Mouse (Mus musculus) midbrain, embryonic 12.5 days (tissue): ENCODE results near the gene Gkn2. TPM values are rescaled to one million over a fixed set of nuclear protein-coding genes. Genes with fewer than 3 reads are reported as not detected.

ENCODE experiments used
- ATAC-seq: fragments of 200-750 bp; cut with Nextera tagmentation; 2 replicates; pipeline ENCODE4 v1.8.0; 2017; ENCODE audit warnings: low read depth, moderate TSS enrichment, moderate library complexity; ENCODE audit not compliant: low FRiP score
- H3K27ac ChIP-seq: fragments of 300-500 bp; sonication (generic); replicated peaks from 2 replicates; pipeline ENCODE4 v1.5.1; 2016; ENCODE audit warnings: mild to moderate bottlenecking
- H3K27me3 ChIP-seq: fragments of 300-500 bp; sonication (generic); 2 replicates; pipeline ENCODE4 v1.6.1; 2016; ENCODE audit warnings: mild to moderate bottlenecking
- H3K36me3 ChIP-seq: fragments of 300-500 bp; sonication (generic); 2 replicates; pipeline ENCODE4 v1.6.1; 2016
- H3K4me1 ChIP-seq: fragments of 300-500 bp; sonication (generic); 2 replicates; pipeline ENCODE4 v1.6.1; 2016
- H3K4me2 ChIP-seq: fragments of 300-500 bp; sonication (generic); replicated peaks from 2 replicates; pipeline ENCODE4 v1.6.1; 2016; ENCODE audit warnings: mild to moderate bottlenecking, moderate library complexity
- H3K4me3 ChIP-seq: fragments of 300-500 bp; sonication (generic); 2 replicates; pipeline ENCODE4 v1.5.1; 2016; ENCODE audit warnings: mild to moderate bottlenecking
- H3K9ac ChIP-seq: fragments of 300-500 bp; sonication (generic); replicated peaks from 2 replicates; pipeline ENCODE4 v1.6.1; 2016; ENCODE audit warnings: mild to moderate bottlenecking, moderate library complexity
- H3K9me3 ChIP-seq: fragments of 300-500 bp; sonication (generic); 2 replicates; pipeline ENCODE4 v1.6.1; 2016; ENCODE audit warnings: mild to moderate bottlenecking
- WGBS: fragments of 180-500 bp; shearing (Covaris S2); methylation state at CpG from one replicate; pipeline ENCODE4 v1.1.7; 2016; 5-methylcytosine and 5-hydroxymethylcytosine counted together
- polyA plus RNA-seq: library from polyadenylated mRNA; unstranded; fragments of >200 nt; fragmentation: Nextera tagmentation; extraction: Ambion mirVana; gene quantifications from 2 replicates; pipeline ENCODE4 v1.2.1, GENCODE M21; 2016

Gene Gkn2
- polyA plus RNA-seq, 1 experiment from 2014 or later = not detected

DNA sequence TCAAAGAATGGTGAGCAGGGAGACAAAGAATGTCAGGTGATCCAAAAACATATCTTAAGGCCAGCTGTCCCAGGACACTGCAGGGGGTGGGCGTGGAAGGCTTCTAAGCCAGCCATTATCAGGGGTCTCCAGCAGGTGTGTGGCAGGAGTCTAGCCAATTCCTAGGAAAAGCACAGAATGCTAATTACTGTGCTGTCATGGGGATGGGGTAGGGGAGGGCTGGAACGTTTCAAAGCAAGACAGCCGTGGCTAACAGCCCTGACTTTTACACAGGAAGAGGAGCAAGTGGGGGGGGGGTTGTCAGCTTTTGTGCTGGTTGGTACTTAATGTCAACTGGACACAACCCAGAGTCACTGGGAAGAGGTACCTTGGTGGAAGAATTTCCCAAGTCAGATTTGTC lies 38.9 kb downstream of the Gkn2 start:
- H3K27ac ChIP-seq = no peak overlapping the region
- no peaks in the 10 kb centered on the region for H3K9me3 ChIP-seq
- no peak overlapping the region for H3K4me3 ChIP-seq
- H3K4me2 ChIP-seq = no peak overlapping the region
- H3K27me3 ChIP-seq = no peaks in the 10 kb centered on the region
- no peaks in the 10 kb centered on the region for H3K36me3 ChIP-seq
- ATAC-seq = no peak
- H3K9ac ChIP-seq = no peak overlapping the region
- WGBS = 32% methylated on average over 3 of the region's 3 CpGs
- H3K4me1 ChIP-seq = peaks cover 4% of the 10 kb centered on the region; the same call in 1 of the 2 replicates

DNA sequence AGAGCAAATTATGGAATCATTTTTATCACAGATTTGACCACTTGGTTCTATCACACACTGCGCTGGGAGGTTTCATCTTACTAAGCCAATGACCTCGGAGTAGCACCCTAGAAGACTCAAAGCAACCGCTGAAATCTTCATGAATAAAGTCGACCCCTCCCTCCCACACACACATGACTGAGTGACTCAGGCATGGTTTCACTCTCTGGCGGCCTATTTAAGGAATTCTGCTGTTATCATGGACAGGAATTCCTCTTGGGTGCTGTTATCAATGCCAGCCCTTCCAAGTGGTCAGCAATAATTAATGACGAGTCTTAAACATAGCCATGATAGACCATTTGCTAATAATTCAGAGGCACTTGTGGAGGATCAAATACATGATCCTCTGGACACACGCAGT lies 49.1 kb downstream of the Gkn2 start:
- no peak for ATAC-seq
- no peak overlapping the region for H3K4me2 ChIP-seq
- H3K9ac ChIP-seq = no peak overlapping the region
- no peaks in the 10 kb centered on the region for H3K36me3 ChIP-seq
- WGBS = 79% methylated on average over 7 of the region's 7 CpGs
- H3K27me3 ChIP-seq = no peaks in the 10 kb centered on the region; the same call in 1 of the 2 replicates
- H3K9me3 ChIP-seq = no peaks in the 10 kb centered on the region
- H3K4me1 ChIP-seq = no peaks in the 10 kb centered on the region
- no peak overlapping the region for H3K27ac ChIP-seq
- no peak overlapping the region for H3K4me3 ChIP-seq

DNA sequence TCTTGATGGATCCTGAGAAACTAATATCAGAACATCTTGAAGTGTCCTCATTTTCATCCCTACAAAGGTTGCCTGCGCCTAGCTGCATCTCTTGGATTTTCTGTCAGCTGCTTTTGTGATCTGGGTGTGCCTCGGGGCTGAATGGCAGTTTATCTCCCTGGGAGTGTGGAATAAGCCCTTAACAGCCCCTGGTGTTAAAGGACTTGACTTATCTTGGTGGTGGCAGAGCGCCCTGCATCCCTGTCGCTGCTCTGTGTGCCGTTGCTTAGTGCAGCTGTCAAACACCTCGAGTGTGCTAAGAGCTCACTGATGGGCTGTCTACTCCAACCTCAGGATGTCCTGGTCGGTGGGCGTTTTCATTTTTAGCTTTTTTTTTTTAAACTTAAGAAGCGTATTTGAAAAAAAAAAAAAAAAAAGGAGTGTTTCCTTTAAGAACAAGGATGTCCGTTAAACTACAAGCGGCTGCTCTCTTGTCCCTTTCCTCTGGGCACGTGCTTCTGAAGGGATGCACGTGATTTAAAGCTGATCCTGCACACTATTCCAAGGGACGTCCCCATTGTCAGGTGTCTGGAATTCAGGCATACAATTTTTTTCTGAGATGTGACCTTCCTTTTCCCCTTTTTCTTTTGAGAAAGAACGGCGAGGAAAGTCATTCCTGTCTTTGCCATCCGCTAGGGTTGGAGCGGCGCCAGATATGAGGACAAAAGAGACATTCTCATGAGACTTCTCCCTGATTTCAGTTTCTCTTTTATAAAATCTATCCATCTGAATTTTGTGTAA lies 51.1 kb downstream of the Gkn2 start:
- Histone ChIP-seq H3K27ac (no peak overlapping the region), H3K27me3 (no peaks in the 10 kb centered on the region; the same call in 1 of the 2 replicates), H3K4me2 (no peak overlapping the region), H3K4me1 (no peaks in the 10 kb centered on the region), H3K36me3 (no peaks in the 10 kb centered on the region), H3K9ac (no peak overlapping the region), H3K9me3 (no peaks in the 10 kb centered on the region), H3K4me3 (no peak overlapping the region)
- 75% methylated on average over 19 of the region's 19 CpGs for WGBS
- ATAC-seq = no peak

DNA sequence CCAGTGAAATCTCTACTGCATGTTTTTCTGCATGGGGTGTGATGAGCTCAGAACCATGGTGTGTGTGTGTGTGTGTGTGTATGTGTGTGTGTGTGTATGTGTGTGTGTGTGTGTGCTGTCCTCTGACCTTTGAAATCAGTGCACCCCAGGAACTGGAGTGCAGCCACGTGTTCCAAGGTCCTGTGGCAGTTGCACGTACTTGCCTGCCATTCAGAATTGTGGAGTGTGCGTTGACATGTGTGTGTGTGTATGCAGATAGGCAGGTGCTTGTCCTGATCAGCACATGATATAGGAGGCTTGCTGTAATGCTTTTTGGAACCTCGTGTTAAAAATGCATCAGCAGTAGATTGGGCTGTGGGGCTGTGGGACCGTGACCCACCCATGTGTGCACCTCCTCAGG lies 53.8 kb downstream of the Gkn2 start:
- no peak for ATAC-seq
- Histone ChIP-seq H3K27ac (no peak overlapping the region), H3K9me3 (no peaks in the 10 kb centered on the region), H3K4me1 (no peaks in the 10 kb centered on the region), H3K9ac (no peak overlapping the region), H3K4me2 (no peak overlapping the region), H3K36me3 (no peaks in the 10 kb centered on the region), H3K27me3 (no peaks in the 10 kb centered on the region), H3K4me3 (no peak overlapping the region)
- 79% methylated on average over 5 of the region's 5 CpGs for WGBS

DNA sequence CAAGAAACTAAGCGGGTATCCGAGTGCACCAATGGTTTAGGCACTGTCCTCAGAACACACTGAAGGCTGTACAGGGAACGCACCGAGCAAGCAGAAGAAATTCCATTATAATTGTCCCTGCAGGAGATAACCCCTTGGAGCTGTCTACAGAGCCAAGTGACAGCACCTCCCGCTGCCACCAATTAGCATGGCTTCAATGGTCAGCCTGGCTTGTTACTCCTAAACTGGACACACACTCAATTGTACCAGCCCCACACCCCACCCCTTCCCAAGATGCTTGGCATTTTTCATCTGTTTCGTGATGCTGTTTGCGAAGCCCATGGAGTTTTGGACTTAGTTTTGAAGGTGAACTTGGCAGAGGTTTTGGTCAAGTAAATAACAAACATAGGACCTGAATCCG lies 54.5 kb downstream of the Gkn2 start:
- H3K9me3 ChIP-seq = no peaks in the 10 kb centered on the region
- H3K4me2 ChIP-seq = no peak overlapping the region
- no peak overlapping the region for H3K27ac ChIP-seq
- no peaks in the 10 kb centered on the region for H3K27me3 ChIP-seq
- no peak for ATAC-seq
- H3K36me3 ChIP-seq = no peaks in the 10 kb centered on the region
- 54% methylated on average over 8 of the region's 8 CpGs for WGBS
- H3K9ac ChIP-seq = no peak overlapping the region
- no peaks in the 10 kb centered on the region for H3K4me1 ChIP-seq
- H3K4me3 ChIP-seq = no peak overlapping the region

DNA sequence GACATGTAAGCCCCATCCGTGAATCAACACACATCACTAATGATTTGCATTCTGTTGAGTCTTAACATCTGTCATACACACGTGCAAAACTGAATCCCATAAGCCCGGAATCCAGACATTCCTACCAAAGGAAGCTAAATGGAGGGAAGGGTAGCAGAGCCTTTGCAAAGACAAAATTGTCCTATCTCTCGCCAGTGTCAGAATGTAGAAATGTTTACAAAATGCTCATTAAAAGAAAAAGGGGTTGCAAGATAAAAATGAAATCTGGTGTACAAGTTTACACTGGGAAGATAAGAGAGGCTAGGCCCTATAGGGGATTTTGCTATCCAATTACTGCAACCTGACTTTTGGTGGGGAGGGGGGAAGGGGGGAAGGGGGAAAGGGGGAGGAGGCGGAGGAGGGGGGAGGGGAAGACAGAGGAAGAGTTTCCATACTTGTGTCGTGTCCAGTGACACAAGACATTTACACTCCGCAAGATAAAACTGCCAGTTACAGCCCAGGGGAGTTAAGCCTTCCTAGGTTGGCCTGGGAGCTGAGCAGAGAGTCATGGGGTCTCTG lies 55.4 kb downstream of the Gkn2 start, which contains the start of gene Bmp10:
Bmp10 (plus strand) TSS at position 508 of the 558 bp plus-strand sequence.
- H3K4me1 ChIP-seq = no peaks in the 10 kb centered on the region
- no peaks in the 10 kb centered on the region for H3K27me3 ChIP-seq
- ATAC-seq = no peak
- 77% methylated on average over 6 of the region's 7 CpGs for WGBS
- no peak within 1 kb of the TSS for H3K27ac ChIP-seq
- H3K9me3 ChIP-seq = no peaks in the 10 kb centered on the region
- no peaks in the 10 kb centered on the region for H3K36me3 ChIP-seq
- H3K9ac ChIP-seq = no peak within 1 kb of the TSS
- no peak within 1 kb of the TSS for H3K4me3 ChIP-seq
- H3K4me2 ChIP-seq = no peak within 1 kb of the TSS

Other genes starting within 250 kb of the Gkn2 start
- 4.3 and 5.6 TPM in 2 replicates for gene Antxr1, start 37.5 kb upstream of the Gkn2 start, polyA plus RNA-seq
- gene Gkn1, start 22.4 kb upstream of the Gkn2 start, polyA plus RNA-seq = not detected in 2 replicates
- not detected in 2 replicates for gene Gkn3, start 15.6 kb downstream of the Gkn2 start, polyA plus RNA-seq
- gene Bmp10, start 55.6 kb downstream of the Gkn2 start, polyA plus RNA-seq = not detected in 2 replicates
- 2.0 and 2.6 TPM in 2 replicates for gene Arhgap25, start 159.9 kb downstream of the Gkn2 start, polyA plus RNA-seq
- 3.0 and 3.4 TPM in 2 replicates for gene Prokr1, start 217.4 kb downstream of the Gkn2 start, polyA plus RNA-seq